Mouse (Mus musculus): Measurements from ENCODE around the gene Ccdc17. TPM values are rescaled to one million over a fixed set of nuclear protein-coding genes. Genes with fewer than 3 reads are reported as not detected.
A peak's percentile ranks its signal among the peaks of the same experiment; 100 is the strongest.

The Ccdc17 gene
- polyA plus RNA-seq (2014; fragmentation: Nextera tagmentation; extraction: Ambion mirVana) = 2.3 and 2.4 TPM in 2 replicates

DNA sequence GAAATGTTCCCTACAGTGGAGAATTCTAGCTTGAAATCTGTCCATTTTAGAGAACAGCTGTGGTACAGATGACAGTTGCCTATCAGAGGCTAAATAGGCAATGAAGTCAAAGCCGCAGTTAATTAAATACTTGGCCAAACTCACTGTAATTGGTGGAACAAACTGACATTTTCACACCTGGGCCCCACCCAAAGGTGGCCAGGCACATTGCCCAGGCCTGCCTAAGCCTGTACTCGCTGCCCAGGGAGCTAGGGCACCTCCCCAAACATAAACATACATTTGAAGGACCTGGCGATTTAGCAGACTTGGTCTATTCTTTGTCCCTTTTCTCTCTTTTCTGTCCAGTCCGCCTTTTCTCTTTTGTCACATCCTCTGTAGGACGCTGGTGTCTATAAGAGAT is at the start of gene Ccdc17:
TSS of gene Ccdc17 (plus strand) at position 276 of the 400 bp plus-strand sequence.
- H3K4me1 ChIP-seq (ENCODE audit: control insufficient read depth, insufficient read depth, low read length) = peaks cover 7% of the 10 kb centered on the region; the same call in 1 of the 2 replicates
- peak within 1 kb of the TSS; percentile 70 for H3K9ac ChIP-seq (ENCODE audit: low read length)
- peak within 1 kb of the TSS; percentile 48 for H3K4me3 ChIP-seq (ENCODE audit: low read depth, low read length)
- no peaks in the 10 kb centered on the region for H3K9me3 ChIP-seq (ENCODE audit: control insufficient read depth, low read length)
- 35% methylated on average over 5 of the region's 5 CpGs for WGBS
- H3K4me2 ChIP-seq (ENCODE audit: low read depth) = peak within 1 kb of the TSS; percentile 93
- peak within 1 kb of the TSS; percentile 73 for H3K27ac ChIP-seq (ENCODE audit: low read depth, low read length)
- H3K36me3 ChIP-seq (ENCODE audit: control insufficient read depth, insufficient read depth, low read length) = peaks cover 9% of the 10 kb centered on the region
- ATAC-seq (ENCODE audit: insufficient read depth, low FRiP score, low TSS enrichment) (no peak), DNase-seq (ENCODE audit: low spot score) (no peak)
- no peaks in the 10 kb centered on the region for H3K27me3 ChIP-seq (ENCODE audit: control insufficient read depth, insufficient read depth, low read length)

DNA sequence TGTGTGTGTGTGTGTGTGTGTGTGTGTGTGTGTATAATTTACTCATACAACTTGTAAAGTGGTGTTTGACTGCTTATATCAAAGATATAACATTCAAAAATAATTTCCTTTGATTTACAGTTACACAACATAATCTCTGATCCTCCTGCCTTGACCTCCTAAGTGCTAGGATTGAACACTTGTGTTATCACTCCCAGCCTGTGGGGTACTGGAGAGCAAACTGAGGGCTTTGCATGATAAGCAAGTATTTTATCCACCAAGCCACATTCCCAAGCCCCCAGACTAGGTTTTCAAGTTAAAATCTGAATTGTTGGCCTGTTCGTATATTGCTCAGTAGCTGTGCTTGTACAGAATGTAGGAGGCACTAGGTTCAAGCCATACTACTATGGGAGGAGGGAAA is 46.0 kb upstream of the Ccdc17 start:
- Histone ChIP-seq H3K4me1 (ENCODE audit: control insufficient read depth, insufficient read depth, low read length) (no peaks in the 10 kb centered on the region), H3K9me3 (ENCODE audit: control insufficient read depth, low read length) (no peaks in the 10 kb centered on the region), H3K36me3 (ENCODE audit: control insufficient read depth, insufficient read depth, low read length) (peaks cover 2% of the 10 kb centered on the region), H3K27me3 (ENCODE audit: control insufficient read depth, insufficient read depth, low read length) (no peaks in the 10 kb centered on the region), H3K9ac (ENCODE audit: low read length) (no peak overlapping the region), H3K27ac (ENCODE audit: low read depth, low read length) (no peak overlapping the region), H3K4me2 (ENCODE audit: low read depth) (no peak overlapping the region), H3K4me3 (ENCODE audit: low read depth, low read length) (no peak overlapping the region)
- DNase-seq (ENCODE audit: low spot score) (no peak), ATAC-seq (ENCODE audit: insufficient read depth, low FRiP score, low TSS enrichment) (no peak)
- WGBS = 84% methylated on average over 1 of the region's 1 CpGs

DNA sequence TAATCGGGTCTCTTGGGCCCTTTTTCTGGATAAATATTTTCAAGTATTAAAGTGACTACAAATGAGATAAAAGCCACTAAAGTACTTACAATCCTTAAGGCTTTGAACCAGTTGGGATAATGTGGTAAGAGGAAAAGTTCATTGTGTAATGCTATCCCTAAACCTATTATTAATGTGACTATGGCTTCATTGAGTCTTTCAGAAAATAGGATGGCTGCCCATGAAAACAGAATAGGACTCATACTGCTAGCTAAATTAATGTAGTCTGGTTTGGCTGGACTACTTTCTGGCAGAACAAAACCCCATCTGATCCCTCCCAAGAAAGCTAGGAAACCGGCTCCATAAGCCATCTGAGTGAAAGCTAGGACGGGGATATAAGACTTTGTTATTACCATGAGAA is 43.4 kb upstream of the Ccdc17 start:
- Histone ChIP-seq H3K27ac (ENCODE audit: low read depth, low read length) (no peak overlapping the region), H3K4me2 (ENCODE audit: low read depth) (no peak overlapping the region), H3K9me3 (ENCODE audit: control insufficient read depth, low read length) (no peaks in the 10 kb centered on the region), H3K27me3 (ENCODE audit: control insufficient read depth, insufficient read depth, low read length) (no peaks in the 10 kb centered on the region), H3K9ac (ENCODE audit: low read length) (no peak overlapping the region), H3K4me3 (ENCODE audit: low read depth, low read length) (no peak overlapping the region), H3K4me1 (ENCODE audit: control insufficient read depth, insufficient read depth, low read length) (no peaks in the 10 kb centered on the region), H3K36me3 (ENCODE audit: control insufficient read depth, insufficient read depth, low read length) (peaks cover 2% of the 10 kb centered on the region)
- DNase-seq (ENCODE audit: low spot score) (no peak), ATAC-seq (ENCODE audit: insufficient read depth, low FRiP score, low TSS enrichment) (no peak)
- 93% methylated on average over 3 of the region's 3 CpGs for WGBS

DNA sequence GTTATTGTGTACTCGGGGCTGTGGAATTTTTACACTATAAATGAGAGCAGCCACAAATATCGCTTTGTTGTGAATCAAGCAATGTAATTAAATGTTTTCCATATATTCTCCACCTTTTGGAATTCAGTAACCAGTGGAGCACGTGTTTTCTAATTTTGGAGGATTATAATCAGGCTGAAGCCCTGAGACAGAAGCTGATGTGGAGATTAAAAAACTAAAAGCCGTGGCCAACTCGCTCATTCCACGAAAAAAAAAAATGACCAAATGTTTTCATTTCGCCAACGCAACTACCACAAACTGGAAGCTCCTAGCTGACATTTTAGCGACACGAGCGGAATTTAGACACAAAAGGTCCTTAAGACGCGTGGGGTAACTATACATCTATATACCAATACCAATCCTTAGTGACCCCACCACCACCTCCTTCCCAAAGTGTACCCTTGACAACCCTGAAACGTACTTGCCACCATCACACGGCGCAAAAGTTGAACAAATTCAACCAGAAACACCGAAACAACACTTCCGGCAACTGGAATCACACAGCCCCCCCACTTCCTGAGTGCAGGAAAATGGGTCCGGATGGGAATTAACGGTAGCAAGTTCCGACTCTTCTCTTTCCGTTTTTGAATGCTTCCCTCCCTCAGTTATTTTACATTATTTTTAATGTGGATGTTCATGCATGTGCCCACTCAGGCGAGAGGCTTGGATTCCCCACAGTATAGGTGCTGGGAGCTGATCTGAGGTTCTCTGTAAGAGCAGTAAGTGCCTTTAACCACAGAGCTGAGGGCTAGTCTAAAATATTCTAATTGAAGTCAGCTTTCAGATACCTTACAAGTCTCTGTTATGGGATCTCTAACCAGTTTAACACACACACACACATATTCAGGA is 40.8 kb upstream of the Ccdc17 start, which contains the start of gene Tmem69:
TSS of gene Tmem69 (minus strand) at position 524 of the 888 bp plus-strand sequence.
- Histone ChIP-seq H3K27me3 (ENCODE audit: control insufficient read depth, insufficient read depth, low read length) (no peaks in the 10 kb centered on the region), H3K4me2 (ENCODE audit: low read depth) (peak within 1 kb of the TSS; percentile 70), H3K4me3 (ENCODE audit: low read depth, low read length) (peak within 1 kb of the TSS; percentile 60), H3K4me1 (ENCODE audit: control insufficient read depth, insufficient read depth, low read length) (0 out of 2 replicates have a peak, but pooled peaks cover 5% of the 10 kb centered on the region), H3K27ac (ENCODE audit: low read depth, low read length) (peak within 1 kb of the TSS; percentile 83), H3K36me3 (ENCODE audit: control insufficient read depth, insufficient read depth, low read length) (peaks cover 2% of the 10 kb centered on the region), H3K9ac (ENCODE audit: low read length) (peak within 1 kb of the TSS; percentile 71), H3K9me3 (ENCODE audit: control insufficient read depth, low read length) (no peaks in the 10 kb centered on the region)
- ATAC-seq (ENCODE audit: insufficient read depth, low FRiP score, low TSS enrichment) (no peak), DNase-seq (ENCODE audit: low spot score) (peak; percentile 83)
- 3% methylated on average over 23 of the region's 23 CpGs for WGBS

DNA sequence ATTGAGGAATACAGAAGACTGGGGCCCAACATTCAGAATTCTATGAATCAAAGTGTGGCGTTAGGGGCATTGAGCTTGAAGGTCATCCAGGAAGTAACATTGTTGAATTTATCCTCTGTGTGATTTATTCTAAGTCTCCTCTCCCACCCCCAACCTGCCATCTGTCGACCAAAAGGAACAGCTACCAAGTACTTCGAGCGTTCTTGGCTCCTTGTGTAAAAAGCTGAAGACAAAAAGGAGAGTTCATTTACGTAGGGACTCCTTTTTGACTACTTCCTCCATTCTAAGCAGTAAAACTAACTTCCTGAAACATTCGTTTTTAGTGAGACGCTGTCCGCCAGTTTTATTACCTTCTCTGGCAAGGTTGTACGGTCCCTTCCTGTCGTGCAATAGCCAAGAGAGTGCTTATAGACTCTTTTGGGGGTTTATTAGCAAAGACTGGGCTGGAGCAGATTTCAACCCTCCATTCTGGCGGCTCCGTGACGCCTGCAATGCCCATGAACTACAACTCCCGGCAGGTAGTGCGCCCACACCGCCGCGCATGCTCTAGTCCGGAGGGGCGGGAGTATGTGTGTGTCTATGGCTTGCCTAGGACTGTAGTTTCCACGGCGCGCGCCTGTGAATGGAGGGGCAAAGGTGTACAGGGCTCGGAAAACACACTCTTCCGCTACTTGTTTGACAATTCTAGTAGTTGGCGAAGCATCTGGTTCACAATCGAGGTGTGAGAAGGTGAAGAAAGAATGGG is 39.7 kb upstream of the Ccdc17 start:
- under 1% methylated on average over 28 of the region's 28 CpGs for WGBS
- DNase-seq (ENCODE audit: low spot score) = peak; percentile 93
- 0 out of 2 replicates have a peak, but pooled peaks cover 5% of the 10 kb centered on the region for H3K4me1 ChIP-seq (ENCODE audit: control insufficient read depth, insufficient read depth, low read length)
- H3K4me2 ChIP-seq (ENCODE audit: low read depth) = peak overlapping the region; percentile 70
- peak overlapping the region; percentile 60 for H3K4me3 ChIP-seq (ENCODE audit: low read depth, low read length)
- peak overlapping the region; percentile 83 for H3K27ac ChIP-seq (ENCODE audit: low read depth, low read length)
- H3K27me3 ChIP-seq (ENCODE audit: control insufficient read depth, insufficient read depth, low read length) = no peaks in the 10 kb centered on the region
- peaks cover 2% of the 10 kb centered on the region for H3K36me3 ChIP-seq (ENCODE audit: control insufficient read depth, insufficient read depth, low read length)
- H3K9ac ChIP-seq (ENCODE audit: low read length) = peak overlapping the region; percentile 71
- no peaks in the 10 kb centered on the region for H3K9me3 ChIP-seq (ENCODE audit: control insufficient read depth, low read length)
- peak; percentile 95 for ATAC-seq (ENCODE audit: insufficient read depth, low FRiP score, low TSS enrichment)

DNA sequence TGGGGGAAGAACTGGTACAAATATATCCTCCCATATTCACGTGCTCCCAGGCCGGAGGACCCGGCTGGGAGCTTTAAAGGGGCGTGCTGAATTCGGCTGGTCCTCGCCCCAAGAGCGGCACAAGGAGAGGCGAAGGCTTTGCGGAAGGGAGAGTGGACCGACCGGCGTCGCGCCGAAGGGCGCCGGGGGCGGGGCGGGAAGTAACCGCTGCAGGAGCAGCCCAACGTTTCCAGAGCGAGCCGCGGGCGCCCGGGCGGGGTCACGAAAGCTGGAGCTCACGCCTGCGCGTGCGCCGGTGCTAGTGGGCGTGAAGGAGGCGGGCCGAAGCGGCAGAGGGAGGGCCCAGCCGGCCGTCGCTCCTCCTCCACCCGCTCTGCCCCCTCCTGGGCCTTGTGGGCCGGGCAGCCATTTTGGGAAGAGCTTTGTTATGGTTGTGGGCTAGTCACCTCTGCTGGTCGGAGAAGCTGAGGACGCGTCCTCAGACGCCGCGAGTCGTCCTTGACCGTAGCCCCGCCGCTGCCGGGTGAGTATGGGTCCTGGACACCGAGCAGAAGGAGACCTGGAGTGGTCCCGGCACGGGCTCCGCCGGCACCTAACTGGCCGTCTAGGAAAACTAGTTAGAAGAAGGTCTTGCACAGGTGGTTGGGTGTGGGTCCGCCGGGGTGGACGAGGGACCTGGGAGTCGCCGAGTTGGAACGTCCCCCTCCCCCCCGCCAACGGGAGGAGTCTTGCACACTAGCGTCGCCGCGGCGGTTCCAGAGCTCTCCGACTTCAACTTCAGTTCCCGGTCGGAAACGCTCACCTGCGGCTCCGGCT is 38.9 kb upstream of the Ccdc17 start, which contains the start of gene Gpbp1l1:
TSS of gene Gpbp1l1 (plus strand) at position 353 of the 816 bp plus-strand sequence.
- H3K4me3 ChIP-seq (ENCODE audit: low read depth, low read length) = peak within 1 kb of the TSS; percentile 60
- peaks cover 1% of the 10 kb centered on the region for H3K36me3 ChIP-seq (ENCODE audit: control insufficient read depth, insufficient read depth, low read length)
- 0 out of 2 replicates have a peak, but pooled peaks cover 5% of the 10 kb centered on the region for H3K4me1 ChIP-seq (ENCODE audit: control insufficient read depth, insufficient read depth, low read length)
- peak within 1 kb of the TSS; percentile 83 for H3K27ac ChIP-seq (ENCODE audit: low read depth, low read length)
- 0% methylated on average over 75 of the region's 78 CpGs for WGBS
- DNase-seq (ENCODE audit: low spot score) = peak; percentile 99
- H3K4me2 ChIP-seq (ENCODE audit: low read depth) = peak within 1 kb of the TSS; percentile 70
- no peaks in the 10 kb centered on the region for H3K27me3 ChIP-seq (ENCODE audit: control insufficient read depth, insufficient read depth, low read length)
- ATAC-seq (ENCODE audit: insufficient read depth, low FRiP score, low TSS enrichment) = peak; percentile 93
- peak within 1 kb of the TSS; percentile 71 for H3K9ac ChIP-seq (ENCODE audit: low read length)
- H3K9me3 ChIP-seq (ENCODE audit: control insufficient read depth, low read length) = no peaks in the 10 kb centered on the region

DNA sequence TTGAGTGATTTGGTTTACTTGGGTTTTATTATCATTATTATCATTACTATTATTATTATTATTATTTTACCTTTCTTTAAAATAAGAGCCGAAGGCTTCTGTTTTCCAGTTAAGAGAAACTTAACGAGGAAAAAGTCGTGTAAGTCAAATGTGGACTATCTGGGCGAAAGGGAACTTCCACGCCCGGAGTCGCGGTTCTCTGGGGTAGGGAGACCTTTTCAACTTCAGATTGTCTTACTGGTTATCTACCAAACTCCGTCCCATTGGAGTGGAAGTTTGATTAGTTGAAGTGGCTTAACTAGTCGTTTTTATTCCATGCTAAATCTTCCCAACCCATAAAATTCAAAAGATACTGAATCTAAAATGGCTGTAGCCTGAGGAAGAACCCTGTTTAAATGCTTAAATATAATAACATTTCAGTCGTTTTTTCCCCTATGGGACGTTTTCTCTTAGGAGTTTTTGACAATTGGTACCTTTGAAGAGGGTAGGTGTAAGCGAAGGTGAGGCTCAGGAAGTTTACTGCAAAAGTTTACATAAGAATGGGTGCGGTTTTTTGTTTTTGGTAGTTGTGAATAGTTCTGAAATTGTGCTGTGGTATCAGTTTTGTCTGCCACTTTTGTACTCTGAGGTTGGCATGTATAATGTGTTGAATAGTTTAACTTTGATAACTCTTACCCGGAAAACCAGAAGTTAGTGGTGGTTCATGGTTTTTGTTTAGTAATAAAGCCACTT is 38.1 kb upstream of the Ccdc17 start:
- Histone ChIP-seq H3K27me3 (ENCODE audit: control insufficient read depth, insufficient read depth, low read length) (no peaks in the 10 kb centered on the region), H3K9ac (ENCODE audit: low read length) (peak overlapping the region; percentile 71), H3K4me2 (ENCODE audit: low read depth) (peak overlapping the region; percentile 70), H3K36me3 (ENCODE audit: control insufficient read depth, insufficient read depth, low read length) (no peaks in the 10 kb centered on the region; the same call in 1 of the 2 replicates), H3K27ac (ENCODE audit: low read depth, low read length) (no peak overlapping the region), H3K4me1 (ENCODE audit: control insufficient read depth, insufficient read depth, low read length) (0 out of 2 replicates have a peak, but pooled peaks cover 5% of the 10 kb centered on the region), H3K4me3 (ENCODE audit: low read depth, low read length) (peak overlapping the region; percentile 60), H3K9me3 (ENCODE audit: control insufficient read depth, low read length) (no peaks in the 10 kb centered on the region)
- WGBS = 5% methylated on average over 15 of the region's 15 CpGs
- peak; percentile 14 for DNase-seq (ENCODE audit: low spot score)
- no peak for ATAC-seq (ENCODE audit: insufficient read depth, low FRiP score, low TSS enrichment)
